Mouse (Mus musculus): ENCODE measurements around the gene Actn1. TPM values are rescaled to one million over a fixed set of nuclear protein-coding genes. Genes with fewer than 3 reads are reported as not detected.

Gene Actn1
- total RNA-seq, 2 experiments from 2014 or later = 92.7 to 100 TPM

- no peak for DNase-seq (ENCODE audit: low spot score in 2 of 2)
These were observed 115.3 kb downstream of the Actn1 start for GRCm38 (mm10) chr12:80144846-80145245.

- peak in 1 of 2 experiments; percentile 64 for DNase-seq (ENCODE audit: low spot score in 2 of 2)
These were observed 118.7 kb downstream of the Actn1 start for GRCm38 (mm10) chr12:80141470-80141869.

GRCm38 (mm10) chr12:80141011-80141410 lies 119.2 kb downstream of the Actn1 start:
- DNase-seq (ENCODE audit: low spot score in 2 of 2) = no peak

- DNase-seq (ENCODE audit: low spot score in 2 of 2) = no peak
These were observed 122.4 kb downstream of the Actn1 start for GRCm38 (mm10) chr12:80137744-80138143.

- DNase-seq (ENCODE audit: low spot score in 2 of 2) = no peak
These were observed 122.9 kb downstream of the Actn1 start for GRCm38 (mm10) chr12:80137246-80137645.

DNA sequence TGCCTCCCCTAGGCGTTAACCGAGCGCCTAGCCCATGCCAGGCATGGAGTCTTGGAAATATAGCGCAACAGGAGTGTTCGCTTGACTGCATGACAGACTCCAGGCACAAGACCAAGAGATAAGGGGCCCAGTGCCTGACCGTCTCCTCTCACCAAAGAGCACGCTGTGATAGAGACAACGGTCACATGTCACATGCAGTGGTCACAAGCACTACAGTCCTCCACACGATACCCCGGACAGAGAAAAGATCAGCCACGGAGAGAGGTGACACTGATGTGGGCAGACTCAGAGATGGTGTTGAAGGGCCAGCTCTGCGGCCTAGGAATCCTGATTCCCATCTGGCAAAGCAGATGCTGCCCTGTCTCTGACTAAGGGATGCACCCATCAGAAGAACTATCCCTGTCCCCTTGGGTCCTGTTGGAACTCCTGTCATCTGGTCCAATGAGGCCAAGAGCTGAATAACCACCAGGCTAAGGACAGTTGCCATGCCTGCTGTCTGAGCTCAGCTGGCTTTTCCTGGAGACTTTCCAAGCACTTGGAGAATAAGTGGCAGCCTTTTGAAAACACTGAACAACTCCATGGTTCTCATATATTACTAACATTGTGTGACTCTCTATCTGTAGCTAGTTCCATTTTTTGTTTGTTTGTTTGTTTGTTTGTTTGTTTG lies 123.8 kb downstream of the Actn1 start:
- DNase-seq (ENCODE audit: low spot score in 2 of 2) = no peak

DNA sequence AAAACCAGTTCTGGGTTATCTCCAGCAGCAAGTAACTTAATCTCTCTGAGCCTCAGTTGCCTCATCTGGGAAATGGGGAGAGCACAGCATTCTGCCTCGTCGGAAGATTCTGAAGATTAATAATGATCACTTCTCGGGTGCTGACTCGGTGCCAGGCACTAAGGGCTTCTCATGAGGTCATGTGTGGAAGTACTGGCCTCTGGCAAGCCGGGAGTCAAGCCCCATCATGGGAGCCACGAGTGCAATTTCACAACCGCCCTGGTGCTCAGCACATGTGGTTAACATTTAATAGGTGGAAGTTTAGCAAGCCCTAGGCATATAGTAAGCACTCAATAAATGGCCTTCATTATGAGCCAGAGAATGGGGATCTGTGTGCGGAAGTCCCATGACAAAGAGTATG lies 125.0 kb downstream of the Actn1 start:
- DNase-seq (ENCODE audit: low spot score in 2 of 2) = no peak

DNA sequence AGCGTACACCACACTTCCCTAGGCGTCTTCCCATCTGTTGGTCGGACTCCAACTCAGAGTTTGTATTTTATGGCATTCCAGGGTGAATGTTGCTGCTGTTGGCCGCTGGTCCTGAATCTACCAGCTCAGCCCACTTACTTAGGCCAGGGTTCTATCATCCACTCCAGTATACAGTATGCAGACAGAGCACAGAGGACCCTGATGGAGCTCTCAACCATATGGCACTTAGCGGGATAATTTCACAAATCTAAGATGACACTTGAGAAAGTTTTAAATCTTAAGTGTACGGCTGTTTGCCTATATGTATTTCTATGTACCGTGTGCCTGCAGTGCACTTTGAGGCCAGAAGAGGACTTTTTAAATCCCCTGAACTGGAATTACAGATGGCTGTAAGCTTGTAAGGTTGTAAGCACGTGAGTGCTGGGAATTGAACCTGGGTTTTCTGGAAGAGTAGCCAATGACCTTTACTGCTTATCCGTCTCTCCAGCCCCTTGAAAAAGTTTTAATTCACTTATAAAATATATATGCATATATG lies 127.1 kb downstream of the Actn1 start:
- no peak for DNase-seq (ENCODE audit: low spot score in 2 of 2)

DNA sequence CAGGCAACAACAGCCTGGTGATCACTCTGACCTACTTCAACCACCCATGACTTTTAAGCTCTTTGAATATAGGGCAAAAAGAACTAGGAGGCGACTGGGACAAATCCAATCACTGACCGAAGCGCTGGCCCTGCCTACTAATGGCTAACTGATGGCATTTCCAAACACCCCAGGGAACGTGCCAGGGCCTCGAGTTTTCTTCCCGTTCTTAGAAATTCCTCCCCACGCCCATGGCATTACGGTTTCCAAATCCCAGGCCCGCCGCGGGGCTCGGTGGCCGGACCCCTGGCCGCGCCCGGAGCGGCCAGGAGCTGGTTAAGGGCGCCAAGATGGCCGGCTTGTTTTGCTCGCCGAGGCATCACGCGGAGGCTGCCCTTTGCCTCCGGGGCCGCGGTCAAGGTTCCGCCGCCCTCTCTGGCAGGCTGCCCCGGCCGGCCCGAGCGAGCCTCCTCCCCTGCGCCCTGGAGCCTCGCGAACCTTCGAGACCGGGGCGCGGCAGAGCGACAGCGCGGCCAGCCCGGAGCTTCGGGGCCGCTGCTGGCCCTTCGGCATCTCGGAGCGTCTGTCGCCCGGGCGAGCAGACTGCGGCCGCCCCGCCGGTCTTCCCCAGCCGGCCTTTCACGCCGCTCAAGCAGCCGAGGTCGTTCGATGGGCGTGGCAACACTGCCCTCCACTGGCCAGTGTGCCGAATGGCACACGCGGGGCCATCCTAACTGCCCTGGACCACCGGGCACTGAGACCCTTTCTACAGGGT lies 127.7 kb downstream of the Actn1 start:
- peak; percentile 63 to 80 for DNase-seq (ENCODE audit: low spot score in 2 of 2)

DNA sequence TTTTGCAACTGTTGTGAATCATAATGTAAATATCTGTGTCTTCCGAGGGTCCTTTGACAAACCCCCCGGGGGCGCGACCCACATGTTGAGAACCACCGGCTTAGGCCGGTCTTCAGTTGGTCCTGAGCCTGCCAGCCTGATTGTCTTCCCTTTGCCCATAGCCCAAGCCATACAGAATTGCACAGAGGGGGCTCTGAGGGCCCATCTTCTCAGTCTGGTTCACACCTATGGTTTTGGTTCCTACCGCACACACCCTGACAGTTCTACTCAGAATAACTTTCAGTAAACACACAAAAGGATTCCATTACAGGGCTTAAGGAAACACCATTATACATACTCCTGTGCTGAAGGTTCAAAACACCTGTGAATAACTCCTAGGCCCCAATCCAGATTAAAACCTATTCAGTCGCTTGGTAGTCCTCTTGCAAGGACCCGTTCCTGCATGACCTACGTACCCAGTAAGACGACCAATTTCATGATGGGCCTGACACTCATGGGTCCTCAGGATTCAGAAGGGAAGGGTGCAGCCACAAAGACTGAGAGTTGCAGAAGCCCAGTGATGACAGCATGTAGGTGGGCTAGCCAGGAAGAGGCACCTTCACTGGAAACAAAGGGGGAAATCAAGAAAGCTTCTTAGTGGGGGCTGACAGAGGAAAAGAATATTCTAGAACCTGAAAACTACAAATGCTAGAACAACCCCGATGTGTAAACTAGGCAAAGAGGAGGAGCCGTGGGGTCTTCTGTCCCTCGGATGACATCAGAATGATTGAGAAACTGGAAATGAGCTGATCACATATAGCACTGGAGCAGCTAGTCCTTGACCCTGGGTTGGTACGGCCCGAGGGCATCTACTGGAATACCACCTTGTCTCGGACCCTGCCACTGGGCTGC lies 128.6 kb downstream of the Actn1 start:
- no peak for DNase-seq (ENCODE audit: low spot score in 2 of 2)

DNA sequence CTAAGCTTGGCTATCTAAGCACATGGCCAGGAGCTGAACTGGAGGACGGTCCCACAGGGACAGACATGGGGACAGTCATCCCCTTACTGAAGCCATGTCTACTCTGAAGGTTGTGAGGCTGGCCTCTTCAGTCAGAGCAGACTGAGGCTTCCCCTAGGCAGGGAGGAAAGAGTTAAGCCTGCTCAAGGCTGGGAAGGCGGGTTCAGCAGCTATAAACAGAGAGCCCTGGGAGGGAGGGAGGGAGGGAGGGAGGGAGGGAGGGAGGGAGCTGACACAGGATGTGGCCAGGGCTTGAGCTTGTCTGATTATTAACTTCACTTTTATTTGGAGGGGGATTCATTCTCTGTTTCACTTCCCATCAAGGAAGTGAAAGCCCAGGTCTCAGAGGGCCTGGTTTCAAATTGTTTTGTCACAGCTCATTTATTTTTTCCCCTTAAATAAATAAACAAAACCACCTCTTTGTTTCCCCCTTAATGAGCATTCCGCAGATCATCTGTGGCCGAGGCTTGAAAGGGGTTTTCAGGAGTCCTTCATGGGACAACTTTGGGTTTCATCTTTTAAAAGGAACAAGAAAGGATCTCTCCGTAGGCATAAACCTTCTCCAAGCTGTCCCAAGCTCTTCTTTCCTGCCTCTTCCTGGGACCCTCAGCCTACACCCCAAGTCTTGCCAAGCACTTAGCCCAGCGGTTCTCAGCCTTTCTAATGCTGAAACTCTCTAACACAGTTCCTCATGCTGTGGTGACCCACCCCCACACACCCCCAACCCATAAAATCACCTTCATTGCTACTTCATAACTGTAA lies 129.4 kb downstream of the Actn1 start:
- DNase-seq (ENCODE audit: low spot score in 2 of 2) = no peak

DNA sequence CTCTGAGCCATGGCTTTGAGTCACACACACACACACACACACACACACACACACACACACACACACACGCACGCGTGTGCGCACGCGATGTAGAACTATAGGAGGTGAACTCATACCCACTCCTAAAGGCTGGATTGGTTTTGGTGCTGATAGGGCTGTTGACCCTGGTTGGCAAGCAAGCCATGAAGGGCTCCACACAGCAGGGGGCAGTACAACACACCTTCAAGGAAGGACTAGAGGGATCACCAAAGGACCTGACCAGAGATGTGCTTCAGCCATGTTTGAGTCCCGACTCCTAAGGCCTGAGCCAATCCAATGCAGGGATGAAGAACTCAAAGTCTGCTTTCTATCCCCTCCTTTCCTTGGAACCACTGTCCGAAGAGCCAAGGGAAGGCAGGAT lies 130.6 kb downstream of the Actn1 start:
- no peak for DNase-seq (ENCODE audit: low spot score in 2 of 2)

GRCm38 (mm10) chr12:80127191-80127762 lies 132.9 kb downstream of the Actn1 start:
- no peak for DNase-seq (ENCODE audit: low spot score in 2 of 2)

GRCm38 (mm10) chr12:80125316-80125715 lies 134.9 kb downstream of the Actn1 start:
- no peak for DNase-seq (ENCODE audit: low spot score in 2 of 2)

DNA sequence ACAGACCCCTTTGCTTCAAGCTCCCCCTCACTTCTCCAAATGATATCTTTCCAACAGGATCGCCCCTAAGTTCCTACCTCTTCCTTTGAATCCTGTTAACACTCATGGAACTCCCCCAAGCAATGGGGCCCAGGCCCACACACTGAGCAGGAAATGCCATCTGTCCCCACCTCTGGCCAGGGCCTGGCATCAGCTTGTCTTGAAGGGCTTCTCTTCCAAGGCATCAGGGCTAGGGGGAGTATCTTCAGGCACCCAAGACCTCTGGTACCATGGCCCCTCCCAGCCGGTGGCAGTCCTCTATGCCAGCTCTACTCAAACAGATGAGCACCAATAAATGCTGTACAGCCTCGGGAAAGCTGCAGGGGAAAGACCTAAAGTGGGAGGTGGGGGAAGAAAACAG lies 135.4 kb downstream of the Actn1 start:
- no peak for DNase-seq (ENCODE audit: low spot score in 2 of 2)

DNA sequence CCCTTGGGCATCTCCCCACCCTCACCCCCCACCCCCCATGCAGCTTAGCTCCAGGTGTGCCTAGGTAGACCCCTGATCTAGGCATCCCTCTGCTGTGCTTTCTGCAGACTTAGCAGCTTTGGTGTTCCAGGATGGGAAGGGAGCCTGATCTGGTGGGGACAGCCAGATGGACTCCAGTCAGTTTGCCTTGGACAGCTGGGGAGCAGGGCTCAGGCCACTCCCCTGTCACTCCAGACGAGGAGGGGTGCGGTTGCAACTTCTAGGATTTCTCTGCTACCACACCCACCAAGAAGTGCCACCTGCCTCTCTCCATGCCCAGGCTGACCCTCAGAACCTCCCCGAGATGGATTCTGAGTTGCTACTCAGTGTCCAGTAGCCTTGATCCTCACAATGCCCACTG lies 136.0 kb downstream of the Actn1 start:
- no peak for DNase-seq (ENCODE audit: low spot score in 2 of 2)

DNA sequence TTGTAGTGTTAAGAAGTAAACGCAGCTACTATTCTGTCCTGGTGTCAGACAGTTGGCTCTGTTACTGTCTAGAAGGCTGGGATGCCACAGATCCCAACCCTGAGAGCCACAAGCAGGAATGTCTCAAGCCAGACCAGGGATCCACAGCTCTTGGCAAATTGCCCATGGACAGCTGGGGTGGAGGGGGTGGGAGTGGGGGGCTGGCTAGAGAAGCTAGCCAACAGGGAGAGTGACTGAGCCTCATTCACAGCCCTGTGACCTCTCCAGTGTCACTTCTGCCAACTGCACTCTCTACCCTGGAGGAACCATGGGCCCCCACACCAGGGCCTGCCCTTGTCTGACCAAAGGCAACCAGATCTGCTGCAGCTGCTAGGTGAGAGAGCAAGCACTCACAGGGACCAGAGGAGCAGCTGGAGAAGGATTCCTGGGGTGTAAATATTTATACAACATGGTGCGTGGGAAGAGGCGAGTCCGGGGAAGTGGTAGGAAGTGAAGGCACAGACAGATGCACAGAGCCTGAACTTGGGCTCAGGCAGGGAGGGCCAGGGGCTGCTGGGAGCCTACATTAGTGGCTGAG lies 136.9 kb downstream of the Actn1 start:
- no peak for DNase-seq (ENCODE audit: low spot score in 2 of 2)

DNA sequence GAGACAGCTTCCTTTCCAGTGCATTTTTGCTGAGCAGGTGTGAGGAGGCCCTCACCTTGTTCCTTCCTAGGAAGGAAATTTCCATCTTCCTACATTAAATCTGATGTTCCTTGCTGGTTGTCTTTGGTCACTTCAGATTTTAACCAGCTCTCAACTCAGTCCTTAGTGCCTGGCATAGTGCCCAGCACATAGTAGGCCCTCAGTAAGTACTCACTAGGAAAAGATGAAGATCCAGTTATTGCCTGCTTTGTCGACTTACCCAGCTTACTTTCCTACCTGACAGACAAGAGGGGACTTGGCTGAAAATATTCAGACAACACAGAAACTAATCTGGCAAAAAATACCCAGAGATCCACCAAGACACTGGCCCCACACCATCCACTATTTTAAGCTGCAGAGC lies 138.7 kb downstream of the Actn1 start:
- DNase-seq (ENCODE audit: low spot score in 2 of 2) = no peak

- no peak for DNase-seq (ENCODE audit: low spot score in 2 of 2)
These were observed 141.6 kb downstream of the Actn1 start for GRCm38 (mm10) chr12:80118588-80118987.
